Mouse (Mus musculus) lung, postnatal 4 days (tissue): ENCODE measurements at regions not wholly inside any gene's neighbourhood (a gene's known extent, or its start where the extent isn't known, plus 50 kb on each side); places are given as distances from the start of the nearest gene placed in this dataset.

Source experiments
- DNase-seq, 2 experiments: peaks; one replicate each; pipeline ENCODE4 v3.0.0; 2021

- DNase-seq = peak; percentile 37 to 52
Observed at GRCm38 (mm10) chr12:25248681-25249366, 151.9 kb upstream of the Id2 start.

- DNase-seq = no peak
Observed at GRCm38 (mm10) chr12:25246566-25246965, 149.6 kb upstream of the Id2 start.

GRCm38 (mm10) chr12:25245661-25246060, 148.7 kb upstream of the Id2 start:
- DNase-seq = no peak

GRCm38 (mm10) chr12:25245251-25245650, 148.3 kb upstream of the Id2 start:
- DNase-seq = no peak

- no peak for DNase-seq
Observed at GRCm38 (mm10) chr12:25244666-25245065, 147.7 kb upstream of the Id2 start.

GRCm38 (mm10) chr12:25243901-25244300, 147.0 kb upstream of the Id2 start:
- no peak for DNase-seq

GRCm38 (mm10) chr12:25242369-25242768, 145.4 kb upstream of the Id2 start:
- DNase-seq = no peak

GRCm38 (mm10) chr12:25241675-25242074, 144.7 kb upstream of the Id2 start:
- no peak for DNase-seq

GRCm38 (mm10) chr12:25240796-25241195, 143.9 kb upstream of the Id2 start:
- DNase-seq = no peak

- DNase-seq = peak in 1 of 2 experiments; percentile 39
Observed at GRCm38 (mm10) chr12:25240142-25240541, 143.2 kb upstream of the Id2 start.

GRCm38 (mm10) chr12:25235071-25235470, 138.1 kb upstream of the Id2 start:
- DNase-seq = no peak

GRCm38 (mm10) chr12:25234636-25235035, 137.7 kb upstream of the Id2 start:
- DNase-seq = no peak

- DNase-seq = no peak
Observed at GRCm38 (mm10) chr12:25233027-25233535, 136.1 kb upstream of the Id2 start.

- DNase-seq = no peak
Observed at GRCm38 (mm10) chr12:25232358-25233026, 135.6 kb upstream of the Id2 start.

GRCm38 (mm10) chr12:25228708-25229107, 131.8 kb upstream of the Id2 start:
- DNase-seq = no peak

- DNase-seq = no peak
Observed at GRCm38 (mm10) chr12:25227736-25228135, 130.8 kb upstream of the Id2 start.

- peak in 1 of 2 experiments; percentile 18 for DNase-seq
Observed at GRCm38 (mm10) chr12:25224644-25225043, 127.7 kb upstream of the Id2 start.

- DNase-seq = peak in 1 of 2 experiments; percentile 9
Observed at GRCm38 (mm10) chr12:25224201-25224600, 127.3 kb upstream of the Id2 start.

GRCm38 (mm10) chr12:25223539-25223938, 126.6 kb upstream of the Id2 start:
- no peak for DNase-seq

GRCm38 (mm10) chr12:25220780-25221106, 123.8 kb upstream of the Id2 start:
- no peak for DNase-seq

- no peak for DNase-seq
Observed at GRCm38 (mm10) chr12:25220096-25220779, 123.3 kb upstream of the Id2 start.

GRCm38 (mm10) chr12:25219546-25219945, 122.6 kb upstream of the Id2 start:
- DNase-seq = peak in 1 of 2 experiments; percentile 7

- peak; percentile 48 to 78 for DNase-seq
Observed at GRCm38 (mm10) chr12:25216792-25217516, 120.0 kb upstream of the Id2 start.
